Mouse (Mus musculus) myocyte (in vitro differentiated cells): ENCODE measurements around the gene Nxnl1.

Source experiments
- CEBPB ChIP-seq: IDR thresholded peaks from 2 replicates; pipeline ENCODE4 v1.6.1; 2011; ENCODE audit warnings: mild to moderate bottlenecking, moderate library complexity; ENCODE audit not compliant: poor library complexity, insufficient read depth, severe bottlenecking
- E2F4 ChIP-seq: IDR thresholded peaks from one replicate; pipeline ENCODE4 v1.6.1; 2011; ENCODE audit warnings: mild to moderate bottlenecking, control low read depth, moderate library complexity; ENCODE audit not compliant: insufficient read depth
- MAX ChIP-seq: IDR thresholded peaks from one replicate; pipeline ENCODE4 v1.6.1; 2011; ENCODE audit warnings: low read depth, mild to moderate bottlenecking, control low read depth
- MYOD1 ChIP-seq, 3 experiments: IDR thresholded peaks; one replicate each; pipeline ENCODE4 v1.6.1; 2011; ENCODE audit warnings: control low read depth in 2 of 3, low read depth in 2 of 3, mild to moderate bottlenecking in 2 of 3, moderate library complexity in 1 of 3; ENCODE audit not compliant: insufficient read length in 2 of 3, control insufficient read depth in 1 of 3
- MYOG ChIP-seq, 3 experiments: IDR thresholded peaks; one replicate each; pipeline ENCODE4 v1.6.1; 2011; ENCODE audit warnings: control low read depth in 2 of 3, low read depth in 2 of 3, mild to moderate bottlenecking in 2 of 3; ENCODE audit not compliant: insufficient read length in 2 of 3, control insufficient read depth in 1 of 3, insufficient read depth in 1 of 3
- POLR2A ChIP-seq: IDR thresholded peaks from one replicate; pipeline ENCODE4 v1.6.1; 2011; ENCODE audit warnings: low read depth, mild to moderate bottlenecking, control low read depth, moderate library complexity; ENCODE audit not compliant: insufficient read length
- POLR2AphosphoS2 ChIP-seq: IDR thresholded peaks from one replicate; pipeline ENCODE4 v1.6.1; 2011; ENCODE audit warnings: low read depth, control low read depth; ENCODE audit not compliant: insufficient read length
- REST ChIP-seq: IDR thresholded peaks from one replicate; pipeline ENCODE4 v1.6.1; 2011; ENCODE audit warnings: mild to moderate bottlenecking, control low read depth, moderate library complexity; ENCODE audit not compliant: insufficient read depth, insufficient read length
- TCF12 ChIP-seq: IDR thresholded peaks from one replicate; pipeline ENCODE4 v1.6.1; 2011; ENCODE audit warnings: mild to moderate bottlenecking, control low read depth; ENCODE audit not compliant: poor library complexity, insufficient read depth, severe bottlenecking
- TCF3 ChIP-seq: IDR thresholded peaks from one replicate; pipeline ENCODE4 v1.6.1; 2011; ENCODE audit warnings: low read depth, control low read depth; ENCODE audit not compliant: insufficient read length
- USF1 ChIP-seq: IDR thresholded peaks from one replicate; pipeline ENCODE4 v1.6.1; 2011; ENCODE audit warnings: low read depth, mild to moderate bottlenecking, control low read depth, moderate library complexity

DNA sequence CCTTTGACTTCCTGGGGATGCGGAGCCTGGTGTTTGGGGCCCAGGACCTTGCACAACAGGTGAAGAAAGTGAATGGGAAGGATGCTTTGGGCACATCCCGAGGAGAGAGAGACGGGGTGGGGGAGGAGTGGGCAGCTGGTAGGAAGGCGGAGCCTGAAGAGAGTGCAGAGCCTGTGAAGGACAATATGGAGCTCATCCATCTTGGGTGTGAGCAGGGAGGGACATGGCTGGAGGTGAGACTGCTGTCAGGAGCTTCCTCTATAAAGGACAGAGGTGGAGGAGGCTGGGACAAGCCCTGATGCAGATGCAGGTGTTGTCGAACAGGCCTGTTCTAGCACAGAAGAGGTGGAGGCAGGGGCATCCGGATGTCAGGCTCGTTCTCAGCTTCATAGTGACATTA, 37.6 kb upstream of the Nxnl1 start:
- no peak for TF ChIP-seq REST
- TF ChIP-seq POLR2A = no peak
- TF ChIP-seq MYOD1 (IDR thresholded peaks at IDR 0.05; ENCODE audit: control insufficient read depth in 1 of 3, insufficient read length in 2 of 3, low read depth in 2 of 3) = no peak
- no peak for TF ChIP-seq USF1
- no peak for TF ChIP-seq POLR2AphosphoS2
- no peak for TF ChIP-seq MYOG (IDR thresholded peaks at IDR 0.05; ENCODE audit: control insufficient read depth in 1 of 3, insufficient read depth in 1 of 3, insufficient read length in 2 of 3, low read depth in 2 of 3)
- TF ChIP-seq MAX = no peak
- no peak for TF ChIP-seq E2F4
- no peak for TF ChIP-seq TCF3
- no peak for TF ChIP-seq TCF12
- TF ChIP-seq CEBPB = no peak
